Mouse (Mus musculus): ENCODE results near the gene Psma1. TPM values are rescaled to one million over a fixed set of nuclear protein-coding genes. Genes with fewer than 3 reads are reported as not detected.
A peak's percentile ranks its signal among the peaks of the same experiment; 100 is the strongest.

Psma1 gene
- polyA plus RNA-seq (2015; fragmentation: Nextera tagmentation; extraction: Ambion mirVana) = 335 and 341 TPM in 2 replicates

DNA sequence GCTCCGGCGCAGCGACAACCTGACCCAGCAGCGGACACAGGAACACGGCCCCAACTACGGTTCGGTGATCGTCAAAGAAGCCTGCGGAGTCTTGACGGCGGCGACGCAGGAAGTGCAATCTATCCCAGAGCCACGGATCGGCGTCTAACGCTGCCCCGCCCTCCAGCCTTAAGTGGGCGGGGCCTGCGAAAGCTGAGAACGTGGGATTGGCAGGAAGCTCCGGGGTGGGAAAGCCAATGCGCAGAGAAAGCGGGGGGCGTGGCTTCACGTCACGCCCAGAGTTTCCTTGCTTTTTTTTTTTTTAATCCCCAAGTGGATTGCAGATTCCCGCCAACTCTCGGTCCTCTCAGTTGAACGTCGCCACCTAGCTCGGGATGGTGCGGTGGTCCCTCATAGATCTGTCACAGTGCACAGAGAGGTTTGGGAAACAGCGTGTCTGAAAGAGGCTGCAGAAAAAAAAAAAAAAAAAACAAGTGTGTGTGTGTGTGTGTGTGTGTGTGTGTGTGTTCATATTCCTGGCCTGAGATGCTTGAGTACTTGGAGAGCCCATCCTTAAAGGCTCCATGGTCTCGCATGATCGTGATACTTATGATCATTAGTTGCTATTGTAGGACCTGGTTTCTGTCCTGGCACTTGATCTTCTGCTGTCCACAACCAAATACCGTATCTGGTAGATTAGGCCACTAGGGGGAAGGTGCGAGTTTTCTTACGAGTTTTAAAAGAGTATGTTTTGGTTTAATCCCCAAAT is at the start of gene Psma1:
Gene Psma1 (minus strand): TSS at position 114 of the 748 bp plus-strand sequence.
- WGBS = under 1% methylated on average over 39 of the region's 39 CpGs
- ATAC-seq (replicated peaks) = peak; percentile 94
- H3K27ac ChIP-seq = peak within 1 kb of the TSS; percentile 84
- H3K4me2 ChIP-seq = peak within 1 kb of the TSS; percentile 67
- peaks cover 15% of the 10 kb centered on the region for H3K4me1 ChIP-seq
- H3K9ac ChIP-seq = peak within 1 kb of the TSS; percentile 90
- H3K4me3 ChIP-seq = peak within 1 kb of the TSS; percentile 81
- no peaks in the 10 kb centered on the region for H3K9me3 ChIP-seq
- H3K27me3 ChIP-seq (replicated peaks) = no peaks in the 10 kb centered on the region
- peaks cover 15% of the 10 kb centered on the region for H3K36me3 ChIP-seq (replicated peaks)

DNA sequence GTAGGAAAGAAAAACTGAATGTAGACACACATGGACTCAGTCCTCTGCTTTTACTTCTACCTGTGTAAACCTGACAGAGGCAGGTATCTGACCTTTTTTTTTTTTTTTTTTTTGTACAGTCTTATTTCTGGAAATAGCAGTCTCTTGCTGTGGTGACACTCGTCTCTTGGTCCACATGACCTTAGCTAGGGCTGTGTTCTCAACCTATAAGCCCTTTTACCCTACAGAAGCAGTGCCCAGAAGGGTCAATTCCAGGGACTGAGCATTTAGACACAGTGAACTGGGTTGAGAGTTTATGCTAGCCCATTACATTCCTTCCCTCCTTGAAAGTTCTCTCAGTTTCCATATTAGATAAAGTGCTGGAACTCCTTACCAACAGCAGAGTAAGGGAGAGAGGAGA is 47.6 kb upstream of the Psma1 start:
- Histone ChIP-seq H3K9me3 (no peaks in the 10 kb centered on the region), H3K4me2 (no peak overlapping the region), H3K27ac (no peak overlapping the region), H3K4me3 (no peak overlapping the region), H3K36me3 (replicated peaks) (no peaks in the 10 kb centered on the region), H3K27me3 (replicated peaks) (no peaks in the 10 kb centered on the region), H3K4me1 (no peaks in the 10 kb centered on the region), H3K9ac (no peak overlapping the region)
- no peak for ATAC-seq (replicated peaks)
- 85% methylated on average over 1 of the region's 1 CpGs for WGBS

DNA sequence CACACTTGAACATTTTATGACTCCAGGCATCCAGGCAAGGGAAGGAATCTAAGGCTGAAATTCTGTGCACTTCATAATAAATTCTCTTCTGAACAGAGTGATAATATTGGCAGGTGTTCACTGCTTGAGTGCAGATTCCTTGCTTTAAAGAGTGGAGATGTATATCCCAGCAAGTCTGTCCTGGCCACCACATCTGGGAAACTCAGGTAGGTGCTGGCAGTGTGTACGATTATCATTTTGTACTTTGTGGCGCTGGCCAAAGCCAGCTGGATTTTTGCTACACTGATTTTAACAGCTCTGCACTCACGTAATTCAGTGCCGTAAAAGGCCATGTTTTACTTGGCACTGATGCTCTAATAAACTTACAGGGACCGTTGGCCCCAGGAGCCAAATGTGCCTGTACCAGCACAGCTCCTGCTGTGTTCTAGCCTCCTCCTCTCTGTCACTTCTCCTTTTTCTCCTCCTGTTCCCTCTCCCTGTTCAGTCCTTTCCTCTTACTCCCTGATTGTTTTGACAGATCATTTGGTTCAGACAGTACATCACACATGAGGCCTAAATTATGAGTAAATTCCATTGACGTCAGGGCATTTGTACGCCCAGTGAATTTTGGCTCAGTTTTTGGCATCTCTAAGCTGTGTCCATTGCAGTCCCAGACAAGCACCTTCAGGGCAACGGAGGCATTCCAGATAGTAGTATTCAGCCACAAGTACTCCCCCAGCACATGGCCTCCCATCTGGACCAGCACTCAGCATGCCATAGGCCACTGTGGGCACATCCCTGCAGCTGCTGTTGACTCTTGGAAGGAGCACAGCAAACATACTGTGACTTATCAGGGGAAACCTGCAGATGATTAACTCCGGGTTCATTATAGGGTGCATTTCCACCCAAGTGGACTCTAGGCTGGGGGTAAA is 46.9 kb upstream of the Psma1 start:
- H3K27me3 ChIP-seq (replicated peaks) = no peaks in the 10 kb centered on the region
- H3K4me2 ChIP-seq = no peak overlapping the region
- no peaks in the 10 kb centered on the region for H3K4me1 ChIP-seq
- H3K9me3 ChIP-seq = no peaks in the 10 kb centered on the region
- H3K27ac ChIP-seq = no peak overlapping the region
- no peak overlapping the region for H3K9ac ChIP-seq
- no peaks in the 10 kb centered on the region for H3K36me3 ChIP-seq (replicated peaks)
- ATAC-seq (replicated peaks) = no peak
- 85% methylated on average over 9 of the region's 9 CpGs for WGBS
- no peak overlapping the region for H3K4me3 ChIP-seq

DNA sequence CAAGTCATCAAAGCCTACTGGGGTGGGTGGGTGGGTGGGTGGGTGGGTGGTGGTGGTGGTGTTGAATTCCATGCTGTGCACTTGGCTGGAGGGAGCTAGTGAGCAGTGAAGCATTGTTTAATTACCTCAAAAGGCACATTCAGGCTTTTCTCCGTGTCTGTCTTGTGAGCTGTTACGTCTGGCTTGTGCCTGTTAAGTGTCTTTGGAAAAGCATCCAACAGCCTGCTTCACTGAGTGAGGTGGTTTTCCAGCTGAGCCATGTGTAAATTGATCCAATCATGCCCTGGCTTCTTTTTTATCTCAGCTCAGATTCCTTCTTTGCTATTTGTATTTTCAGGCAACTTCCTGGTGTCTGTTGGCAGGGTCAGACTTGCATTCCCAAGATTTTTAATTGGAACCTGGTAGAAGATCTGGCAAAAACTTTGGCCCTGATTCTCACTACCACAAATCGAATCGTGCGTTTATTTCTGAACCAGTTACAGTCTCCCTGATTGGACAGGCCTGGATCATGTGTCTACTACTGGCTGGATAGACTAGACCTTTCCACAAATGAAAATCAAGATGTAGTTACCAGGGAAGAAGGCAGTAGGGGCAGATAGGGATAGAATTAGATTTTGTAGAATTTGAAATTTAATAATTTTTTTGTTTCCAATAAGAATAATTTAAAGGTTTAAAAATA is 45.9 kb upstream of the Psma1 start:
- 55% methylated on average over 5 of the region's 5 CpGs for WGBS
- Histone ChIP-seq H3K27ac (no peak overlapping the region), H3K4me3 (no peak overlapping the region), H3K9me3 (no peaks in the 10 kb centered on the region), H3K27me3 (replicated peaks) (no peaks in the 10 kb centered on the region), H3K9ac (no peak overlapping the region), H3K4me2 (no peak overlapping the region), H3K36me3 (replicated peaks) (no peaks in the 10 kb centered on the region), H3K4me1 (no peaks in the 10 kb centered on the region)
- no peak for ATAC-seq (replicated peaks)

DNA sequence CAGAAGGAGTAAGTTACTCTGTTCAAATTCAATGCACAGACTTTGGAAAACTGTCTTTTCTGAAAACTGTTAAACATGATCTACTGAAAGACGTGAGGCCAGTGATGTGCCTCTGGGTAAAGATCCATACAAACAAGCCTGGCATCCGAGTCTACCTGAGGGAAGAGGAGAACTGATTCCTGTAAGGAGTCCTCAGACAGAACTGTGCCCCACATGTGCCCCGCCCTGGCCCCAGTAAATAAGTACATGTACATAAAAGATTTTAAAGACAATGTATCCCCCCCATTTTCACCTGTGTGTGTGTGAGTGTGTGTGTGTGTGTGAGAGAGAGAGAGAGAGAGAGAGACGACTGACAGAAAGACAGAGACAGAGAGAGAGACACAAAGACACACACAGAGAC is 42.0 kb upstream of the Psma1 start:
- WGBS = 84% methylated on average over 4 of the region's 4 CpGs
- no peak overlapping the region for H3K9ac ChIP-seq
- H3K4me2 ChIP-seq = no peak overlapping the region
- H3K9me3 ChIP-seq = no peaks in the 10 kb centered on the region
- H3K36me3 ChIP-seq (replicated peaks) = no peaks in the 10 kb centered on the region
- H3K27me3 ChIP-seq (replicated peaks) = no peaks in the 10 kb centered on the region
- ATAC-seq (replicated peaks) = no peak
- no peak overlapping the region for H3K4me3 ChIP-seq
- no peak overlapping the region for H3K27ac ChIP-seq
- no peaks in the 10 kb centered on the region for H3K4me1 ChIP-seq

DNA sequence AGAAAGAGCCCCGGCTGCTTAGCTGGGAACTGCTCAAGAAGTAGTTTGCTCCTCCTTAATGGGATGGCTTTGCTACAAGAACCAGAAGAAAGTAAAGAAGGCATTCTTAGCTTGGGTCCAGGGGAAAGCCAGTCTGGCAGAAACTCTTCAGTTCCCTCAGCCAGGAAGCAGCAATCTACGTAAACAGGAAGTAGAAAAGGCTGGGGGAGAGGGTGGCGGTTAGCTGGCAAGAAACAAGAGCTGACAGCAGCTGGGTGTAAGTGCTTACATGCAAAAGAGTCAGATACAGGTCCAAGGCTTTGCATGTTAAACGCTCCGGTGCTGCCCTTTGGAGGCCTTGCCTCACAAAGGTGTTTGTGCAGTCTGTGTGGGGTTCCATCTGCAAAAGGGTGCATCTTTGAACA is 41.5 kb upstream of the Psma1 start:
- Histone ChIP-seq H3K4me1 (no peaks in the 10 kb centered on the region), H3K27ac (no peak overlapping the region), H3K36me3 (replicated peaks) (no peaks in the 10 kb centered on the region), H3K4me3 (no peak overlapping the region), H3K9ac (no peak overlapping the region), H3K27me3 (replicated peaks) (no peaks in the 10 kb centered on the region), H3K4me2 (no peak overlapping the region), H3K9me3 (no peaks in the 10 kb centered on the region)
- ATAC-seq (replicated peaks) = no peak
- WGBS = 71% methylated on average over 5 of the region's 5 CpGs

DNA sequence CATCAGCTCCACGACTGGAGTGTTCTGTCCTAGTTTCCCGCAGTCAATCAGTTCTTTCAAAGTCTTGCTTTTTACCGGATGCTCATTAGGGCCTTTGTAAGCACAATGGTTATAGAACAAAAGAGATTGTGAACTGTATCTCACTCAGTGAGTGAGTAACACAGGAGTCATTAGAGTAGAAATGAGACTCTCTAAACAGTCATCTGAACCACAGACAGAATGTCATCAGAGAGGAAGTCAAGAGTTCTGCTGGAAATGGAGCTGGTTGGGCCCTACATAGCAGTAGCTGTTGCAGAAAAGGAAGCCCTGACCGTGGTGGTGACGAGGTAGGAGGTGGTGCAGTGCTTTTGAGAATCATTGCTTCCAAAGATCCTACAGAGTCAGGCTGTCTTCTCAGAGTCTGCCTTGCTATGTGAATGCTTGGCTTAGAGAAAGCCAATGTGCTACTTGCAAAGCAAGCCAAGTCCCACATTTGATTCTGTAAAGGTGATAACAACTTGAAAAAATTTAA is 40.5 kb upstream of the Psma1 start:
- Histone ChIP-seq H3K27me3 (replicated peaks) (no peaks in the 10 kb centered on the region), H3K4me2 (no peak overlapping the region), H3K4me1 (no peaks in the 10 kb centered on the region), H3K4me3 (no peak overlapping the region), H3K27ac (no peak overlapping the region), H3K9me3 (no peaks in the 10 kb centered on the region), H3K9ac (no peak overlapping the region), H3K36me3 (replicated peaks) (no peaks in the 10 kb centered on the region)
- 57% methylated on average over 5 of the region's 5 CpGs for WGBS
- no peak for ATAC-seq (replicated peaks)

DNA sequence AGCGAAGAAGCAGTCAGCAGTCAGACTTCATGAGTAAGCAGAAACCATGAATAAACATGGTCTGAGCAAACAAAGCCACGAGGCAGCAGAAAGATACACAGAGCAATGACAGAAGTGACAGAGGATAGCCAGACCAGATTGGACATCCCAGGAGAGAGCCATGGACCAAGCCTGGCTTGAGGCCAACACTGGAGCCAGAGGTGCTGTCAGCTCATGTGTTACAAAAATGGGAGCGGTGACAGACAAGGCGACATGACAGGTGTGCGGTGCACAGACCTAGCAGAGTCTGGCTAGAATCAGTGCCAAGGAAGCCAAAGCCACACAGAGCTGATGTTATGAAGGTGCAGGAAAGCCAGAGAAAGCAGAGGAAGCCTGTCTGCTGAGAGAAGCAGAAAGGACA is 35.3 kb upstream of the Psma1 start:
- no peak for ATAC-seq (replicated peaks)
- Histone ChIP-seq H3K9ac (no peak overlapping the region), H3K4me3 (no peak overlapping the region), H3K4me2 (no peak overlapping the region), H3K36me3 (replicated peaks) (no peaks in the 10 kb centered on the region), H3K4me1 (0 out of 2 replicates have a peak, but pooled peaks cover 2% of the 10 kb centered on the region), H3K27ac (no peak overlapping the region), H3K27me3 (replicated peaks) (no peaks in the 10 kb centered on the region), H3K9me3 (no peaks in the 10 kb centered on the region)
- WGBS = 60% methylated on average over 5 of the region's 5 CpGs

DNA sequence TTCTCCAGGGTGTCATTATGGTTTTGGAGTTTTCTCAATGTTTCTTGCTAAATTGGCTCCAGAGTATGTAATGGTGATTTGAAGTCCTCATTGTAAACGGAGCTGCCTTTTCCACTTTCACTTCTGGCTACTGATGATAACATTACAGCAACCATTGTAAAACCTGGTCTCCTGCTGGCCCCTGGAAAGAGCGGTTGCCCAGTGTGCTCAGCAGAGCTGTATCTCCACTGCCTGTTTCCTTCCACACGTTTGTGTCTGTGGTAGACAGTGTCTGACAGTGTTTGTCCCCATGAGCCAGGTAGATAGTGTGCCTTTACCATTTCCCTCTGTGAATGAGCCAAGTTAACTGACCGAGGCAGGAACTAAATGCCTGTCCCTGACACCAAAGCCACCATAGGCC is 33.1 kb upstream of the Psma1 start:
- no peak overlapping the region for H3K9ac ChIP-seq
- H3K4me3 ChIP-seq = no peak overlapping the region
- no peaks in the 10 kb centered on the region for H3K27me3 ChIP-seq (replicated peaks)
- ATAC-seq (replicated peaks) = no peak
- no peaks in the 10 kb centered on the region for H3K9me3 ChIP-seq
- 71% methylated on average over 4 of the region's 4 CpGs for WGBS
- H3K4me1 ChIP-seq = 0 out of 2 replicates have a peak, but pooled peaks cover 2% of the 10 kb centered on the region
- H3K36me3 ChIP-seq (replicated peaks) = no peaks in the 10 kb centered on the region
- H3K27ac ChIP-seq = no peak overlapping the region
- H3K4me2 ChIP-seq = no peak overlapping the region

DNA sequence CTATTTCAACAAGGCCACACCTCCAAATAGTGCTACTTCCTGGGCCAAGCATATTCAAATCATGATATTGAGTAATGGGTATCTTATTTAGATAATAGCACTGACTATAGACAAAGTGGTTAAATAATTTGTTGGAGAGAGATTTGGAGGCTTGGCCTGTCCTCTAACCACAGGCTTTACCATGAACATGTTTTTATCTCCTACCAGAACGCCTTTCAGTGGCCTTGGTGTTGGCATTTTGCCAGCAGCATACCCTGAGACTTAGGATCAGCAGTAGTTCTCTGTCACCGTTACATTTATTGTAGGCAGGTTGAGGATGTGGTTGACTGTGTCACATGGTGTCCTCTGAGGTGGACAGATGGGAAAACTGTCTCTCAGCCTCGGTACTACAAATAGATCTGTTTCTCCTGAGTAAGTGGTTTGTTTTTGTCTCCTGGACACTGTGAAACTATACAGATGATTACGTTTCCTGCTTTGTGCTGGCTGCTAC is 25.4 kb upstream of the Psma1 start:
- no peak overlapping the region for H3K4me2 ChIP-seq
- H3K27me3 ChIP-seq (replicated peaks) = no peaks in the 10 kb centered on the region
- no peaks in the 10 kb centered on the region for H3K4me1 ChIP-seq
- WGBS = 81% methylated on average over 4 of the region's 4 CpGs
- no peak overlapping the region for H3K27ac ChIP-seq
- no peak for ATAC-seq (replicated peaks)
- no peaks in the 10 kb centered on the region for H3K36me3 ChIP-seq (replicated peaks)
- H3K4me3 ChIP-seq = no peak overlapping the region
- no peaks in the 10 kb centered on the region for H3K9me3 ChIP-seq
- H3K9ac ChIP-seq = no peak overlapping the region

DNA sequence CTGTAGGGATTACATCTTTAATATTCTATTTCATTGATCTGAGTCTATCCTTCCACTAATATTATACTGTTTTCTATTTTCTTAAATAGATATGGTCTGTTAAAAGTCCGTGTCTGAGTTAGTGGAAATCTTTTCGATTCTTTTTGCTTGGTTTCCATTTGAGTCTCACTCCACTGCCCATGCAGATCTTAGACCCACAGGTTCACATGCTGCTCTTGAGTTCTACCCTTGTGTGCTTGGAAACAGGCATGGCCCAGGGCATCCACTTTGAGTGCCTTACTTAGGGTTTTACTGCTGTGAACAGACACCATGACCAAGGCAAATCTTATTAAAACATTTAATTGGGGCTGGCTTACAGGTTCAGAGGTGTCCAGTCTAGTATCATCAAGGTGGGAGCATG is 24.9 kb upstream of the Psma1 start:
- H3K27me3 ChIP-seq (replicated peaks) = no peaks in the 10 kb centered on the region
- H3K9me3 ChIP-seq = no peaks in the 10 kb centered on the region
- H3K4me1 ChIP-seq = no peaks in the 10 kb centered on the region
- no peak overlapping the region for H3K9ac ChIP-seq
- no peak overlapping the region for H3K27ac ChIP-seq
- no peak overlapping the region for H3K4me2 ChIP-seq
- WGBS = 81% methylated on average over 2 of the region's 2 CpGs
- H3K36me3 ChIP-seq (replicated peaks) = no peaks in the 10 kb centered on the region
- no peak for ATAC-seq (replicated peaks)
- H3K4me3 ChIP-seq = no peak overlapping the region

DNA sequence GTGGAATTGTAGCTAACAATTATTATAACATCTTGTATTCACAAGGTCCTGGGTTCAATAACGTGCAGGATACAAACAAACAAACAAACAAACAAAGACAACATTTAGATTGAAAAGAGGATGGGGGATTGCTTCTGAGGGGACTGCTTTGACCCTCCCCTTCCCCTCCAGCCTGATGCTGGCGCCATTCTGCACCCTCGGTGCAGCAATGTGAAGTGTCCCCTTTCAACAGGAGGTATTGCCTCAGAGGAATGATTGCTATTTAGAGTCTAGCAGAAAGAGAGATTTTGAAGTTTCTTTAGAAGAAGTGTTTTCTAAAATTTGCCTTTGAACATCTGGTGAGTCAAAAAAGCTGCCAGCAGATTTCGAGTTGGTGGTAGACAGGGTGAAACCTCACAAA is 23.3 kb upstream of the Psma1 start:
- WGBS = 68% methylated on average over 4 of the region's 4 CpGs
- H3K27ac ChIP-seq = no peak overlapping the region
- no peak overlapping the region for H3K9ac ChIP-seq
- H3K4me3 ChIP-seq = no peak overlapping the region
- no peaks in the 10 kb centered on the region for H3K27me3 ChIP-seq (replicated peaks)
- no peaks in the 10 kb centered on the region for H3K4me1 ChIP-seq
- H3K4me2 ChIP-seq = no peak overlapping the region
- H3K36me3 ChIP-seq (replicated peaks) = no peaks in the 10 kb centered on the region
- ATAC-seq (replicated peaks) = no peak
- H3K9me3 ChIP-seq = no peaks in the 10 kb centered on the region
